Mouse (Mus musculus) urinary bladder, adult 18-20 months (tissue): Measurements from ENCODE around the gene Prune1.

Source experiments
- DNase-seq, 2 experiments: peaks; one replicate each; pipeline ENCODE4 v3.0.0; 2022; ENCODE audit warnings: low spot score in 2 of 2, mixed read lengths in 2 of 2

Gene Prune1

DNA sequence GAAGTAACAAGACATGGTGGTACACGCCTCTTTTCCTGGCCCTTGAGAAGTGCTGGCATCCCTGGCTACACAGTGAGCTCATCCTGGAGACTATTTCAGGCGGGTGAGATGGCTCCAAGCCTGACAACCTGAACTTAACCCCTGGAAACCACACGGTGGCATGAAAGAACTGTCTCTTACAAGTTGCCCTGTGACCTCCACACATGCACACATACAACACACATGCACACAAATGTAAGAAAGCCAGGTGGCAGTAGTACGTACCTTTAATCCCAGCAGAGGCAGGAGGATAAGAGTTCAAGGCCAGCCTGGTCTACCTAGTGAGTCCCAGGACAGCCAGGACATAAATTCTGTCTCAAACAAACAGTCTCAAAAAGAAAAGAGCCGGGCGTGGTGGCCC lies 42.9 kb downstream of the Prune1 start:
- no peak for DNase-seq

DNA sequence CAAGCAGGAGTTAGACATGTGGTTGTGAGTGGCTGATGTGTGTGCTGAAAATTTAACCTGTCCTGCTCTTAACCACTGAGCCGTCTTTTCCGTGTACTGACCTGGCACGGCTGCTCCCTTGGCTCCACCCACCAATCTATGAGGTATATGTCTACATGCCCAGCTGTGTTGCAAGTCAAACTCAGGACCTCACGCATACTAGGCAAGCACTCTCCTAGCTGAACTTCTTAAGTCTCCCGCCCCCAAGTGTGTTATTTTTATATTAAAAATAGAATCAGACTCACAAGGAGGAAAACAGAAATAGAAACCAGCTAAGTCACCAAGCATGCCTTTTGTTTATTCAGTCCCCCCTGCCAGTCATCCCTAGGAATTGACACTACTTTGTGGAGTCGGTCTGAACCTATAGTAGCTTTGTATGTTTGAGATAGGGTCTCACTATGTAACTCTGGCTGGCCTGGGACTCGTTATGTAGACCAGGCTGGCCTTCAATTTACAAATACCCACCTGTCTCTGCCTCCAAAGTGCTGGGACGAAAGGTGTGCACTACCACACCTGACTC lies 44.3 kb downstream of the Prune1 start:
- DNase-seq, result no peak

DNA sequence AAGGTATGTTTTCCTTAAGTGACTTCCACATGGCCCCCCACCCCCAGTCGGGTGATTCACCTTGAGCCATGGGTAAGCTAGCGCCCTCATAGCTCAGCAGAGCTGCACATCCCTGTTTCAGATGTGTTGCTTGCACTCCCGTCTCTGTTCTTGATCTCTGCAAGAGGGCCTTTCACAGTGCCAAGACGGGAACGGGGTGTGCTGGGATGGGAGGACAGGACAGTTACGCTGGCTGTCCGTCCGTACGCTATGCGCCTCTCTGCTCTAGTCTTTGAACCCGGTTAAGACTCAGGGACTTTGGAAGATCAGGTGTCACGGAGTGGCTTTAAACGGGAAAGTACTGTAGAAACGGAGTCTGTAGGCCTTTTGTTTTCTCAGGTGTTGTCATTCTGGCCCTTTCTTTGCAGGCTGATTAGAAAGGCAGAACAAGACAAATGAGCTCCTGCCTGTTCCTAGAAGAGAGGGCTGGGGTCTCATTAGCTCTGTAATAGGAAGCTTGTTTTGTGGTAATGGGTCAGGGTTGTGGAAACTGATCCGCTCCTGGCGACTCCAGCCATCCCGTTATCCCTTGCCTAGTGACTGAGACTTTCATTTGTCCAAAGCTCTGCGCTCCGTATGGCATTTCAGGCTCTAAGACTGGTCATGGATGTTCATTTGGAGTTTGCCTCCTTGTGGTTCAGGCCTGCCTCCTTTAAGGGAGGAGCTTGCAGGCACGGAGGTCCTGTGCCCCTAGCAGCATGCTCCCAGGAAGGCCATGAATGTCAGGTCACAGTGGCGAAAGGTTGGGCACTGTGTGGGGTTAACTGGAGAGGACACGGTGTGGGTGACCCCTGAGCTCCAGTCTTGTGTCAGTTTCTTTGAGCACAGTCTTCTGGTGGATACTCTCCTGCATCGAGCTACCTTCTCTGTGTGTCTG lies 46.2 kb downstream of the Prune1 start:
- DNase-seq, result no peak

DNA sequence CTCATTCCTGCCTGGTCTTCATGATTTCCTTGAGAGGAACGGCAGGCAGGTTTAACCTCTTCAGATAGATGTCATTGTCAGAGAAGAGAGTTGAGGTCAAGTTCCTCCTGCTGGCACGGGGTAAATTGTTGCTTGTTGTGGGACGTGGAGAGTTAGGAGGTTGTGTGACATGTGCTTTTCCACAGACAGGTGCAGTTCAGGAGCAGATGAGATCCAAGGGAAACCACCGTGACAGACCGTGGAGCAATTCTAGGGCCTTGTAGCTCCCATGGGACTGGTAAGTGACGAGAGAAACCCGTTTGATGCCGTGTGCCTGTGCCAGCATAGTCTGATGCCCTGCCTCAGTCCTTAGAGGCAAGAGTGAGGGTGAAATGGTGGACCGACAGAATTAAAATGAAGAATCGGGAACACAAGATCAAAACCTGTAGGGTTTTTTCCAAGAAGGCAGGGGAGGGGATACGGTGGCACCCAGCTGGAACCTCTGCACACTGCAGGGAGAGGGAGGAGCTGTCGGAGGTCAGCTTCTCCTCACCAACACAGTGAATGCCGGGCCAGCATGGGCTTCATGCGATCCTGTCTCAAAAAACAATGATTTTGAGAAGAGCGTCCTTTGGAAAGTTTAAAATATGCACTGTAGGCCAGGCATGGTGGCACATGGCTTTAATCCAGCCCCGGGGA lies 48.4 kb downstream of the Prune1 start:
- no peak for DNase-seq

GRCm38 (mm10) chr3:95232771-95233170 lies 49.1 kb downstream of the Prune1 start:
- peak in 1 of 2 experiments; percentile 66 for DNase-seq

- DNase-seq, result no peak
Measured at GRCm38 (mm10) chr3:95231298-95232221, 50.3 kb downstream of the Prune1 start, which contains the start of gene Mllt11. Mllt11 (minus strand) TSS chr3:95232171.

GRCm38 (mm10) chr3:95230495-95231297 lies 51.2 kb downstream of the Prune1 start:
- DNase-seq, result no peak

DNA sequence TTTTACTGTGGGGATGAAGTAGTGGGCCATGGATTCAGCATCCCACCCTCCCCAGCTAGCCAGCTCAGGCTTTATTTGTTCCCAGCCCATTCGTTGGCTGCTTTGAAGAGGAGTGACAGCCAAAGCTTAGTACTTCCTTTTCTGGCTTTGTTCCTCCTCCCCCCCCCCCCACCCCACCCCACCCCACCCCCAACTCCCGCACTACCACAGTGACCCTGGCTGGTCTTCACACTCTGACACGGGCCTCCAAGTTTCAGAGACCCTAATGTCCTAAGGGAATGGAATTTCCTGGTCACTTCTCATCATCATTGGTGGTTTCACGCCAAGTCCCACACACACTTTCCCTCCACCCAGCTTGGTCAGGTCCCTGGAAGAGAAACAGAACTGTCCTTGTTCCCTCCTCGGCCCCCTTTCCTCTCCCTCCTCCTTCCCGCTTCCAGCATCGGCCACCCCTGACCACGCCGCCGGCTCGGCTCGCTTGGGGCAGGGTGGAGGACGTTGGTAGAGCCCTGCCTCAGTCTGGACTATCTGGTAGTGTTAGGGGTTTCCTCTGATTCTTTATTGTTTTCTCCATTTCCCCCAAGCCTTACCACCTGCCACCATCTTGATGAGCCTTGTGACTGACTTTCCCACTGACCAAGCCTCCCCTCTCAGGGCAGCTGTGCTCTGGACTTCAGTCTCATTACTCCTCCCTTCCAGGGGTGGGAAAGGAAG lies 51.9 kb downstream of the Prune1 start:
- DNase-seq, result peak in 1 of 2 experiments; percentile 45

GRCm38 (mm10) chr3:95228894-95229780 lies 52.7 kb downstream of the Prune1 start:
- DNase-seq, result peak; percentile 58 to 73

DNA sequence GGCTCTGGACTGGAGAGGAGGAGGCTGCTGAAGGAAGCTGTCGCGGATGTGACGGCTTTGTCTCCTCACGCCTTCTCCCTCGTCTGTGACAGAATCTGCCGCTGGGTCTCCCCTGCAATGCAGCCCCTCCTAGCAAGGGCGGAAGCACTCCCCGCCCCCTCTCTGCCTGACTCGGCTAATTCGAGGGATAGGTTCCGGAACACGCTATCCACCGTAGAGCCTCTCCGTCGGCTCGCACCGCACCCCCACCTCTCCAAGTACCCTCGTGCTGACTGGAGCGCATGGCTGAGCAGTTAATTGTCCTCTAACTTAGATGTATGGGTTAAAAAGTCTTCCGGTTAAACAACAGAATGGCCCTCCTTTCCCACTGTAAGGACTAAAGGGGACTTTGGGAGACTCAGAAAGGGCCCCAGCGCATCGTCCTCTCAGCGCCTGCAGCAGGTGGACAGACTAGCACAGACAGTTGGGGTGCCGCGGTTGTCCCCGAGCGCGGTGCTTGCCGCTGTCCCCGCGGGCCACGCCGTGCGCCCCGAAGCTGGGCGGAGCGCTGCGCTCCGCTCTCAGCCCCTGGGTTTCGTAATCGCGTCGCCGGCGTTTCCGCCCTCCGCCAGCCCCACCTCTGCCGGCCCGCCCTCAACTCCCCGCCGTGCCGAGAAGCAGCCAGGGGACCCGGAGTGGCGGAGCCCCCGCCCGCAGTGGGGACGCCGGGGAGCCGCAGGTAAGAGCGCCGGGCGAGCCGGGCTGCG lies 53.6 kb downstream of the Prune1 start, which contains the start of gene Cdc42se1:
Gene Cdc42se1, plus strand, starts transcription at position 585 of the 746 bp plus-strand sequence.
- peak; percentile 80 to 84 for DNase-seq

- no peak for DNase-seq
Measured at GRCm38 (mm10) chr3:95227214-95227613, 54.7 kb downstream of the Prune1 start.

DNA sequence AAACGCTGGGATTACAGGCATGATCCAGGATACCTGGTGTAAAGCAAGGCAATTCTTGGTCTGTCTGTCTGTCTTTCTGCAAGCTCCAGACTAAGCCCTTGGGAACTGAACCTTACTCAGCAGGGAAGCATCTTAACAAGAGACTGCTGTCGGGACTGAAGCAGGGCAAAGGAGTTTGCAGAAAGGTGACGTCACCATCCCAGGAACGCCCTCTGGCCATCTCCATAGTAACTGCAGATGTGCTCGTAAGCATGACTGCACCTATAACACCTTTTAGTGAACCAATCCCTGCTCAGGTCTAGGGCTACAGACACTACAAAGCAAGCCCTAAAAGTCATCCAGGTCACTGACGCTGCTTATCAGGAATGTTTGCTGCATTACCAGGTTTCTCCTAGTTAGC lies 57.6 kb downstream of the Prune1 start:
- DNase-seq, result no peak

DNA sequence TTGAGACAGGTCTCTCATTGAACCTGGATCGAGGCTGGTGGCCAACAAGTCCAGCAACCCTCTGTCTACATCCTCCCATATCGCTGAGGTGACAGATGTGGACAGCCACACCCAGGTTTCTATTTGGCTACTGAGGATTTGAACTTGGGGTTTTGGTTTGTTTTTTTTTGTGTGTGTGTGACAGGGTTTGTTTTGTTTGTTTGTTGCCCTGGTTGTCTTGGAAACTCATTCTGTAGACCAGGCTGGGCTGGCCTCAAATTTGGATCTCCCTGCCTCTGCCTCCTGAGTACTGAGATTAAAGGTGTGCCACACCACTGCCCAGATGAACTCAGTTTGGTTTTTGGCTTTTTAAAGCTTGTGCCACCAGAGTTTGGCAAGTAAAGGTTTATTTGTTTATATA lies 58.8 kb downstream of the Prune1 start:
- no peak for DNase-seq

GRCm38 (mm10) chr3:95218466-95219137 lies 63.3 kb downstream of the Prune1 start:
- no peak for DNase-seq

GRCm38 (mm10) chr3:95217255-95218134 lies 64.4 kb downstream of the Prune1 start, which contains the start of gene Gabpb2:
Gabpb2 (minus strand) TSS chr3:95217916.
- peak; percentile 91 to 94 for DNase-seq

DNA sequence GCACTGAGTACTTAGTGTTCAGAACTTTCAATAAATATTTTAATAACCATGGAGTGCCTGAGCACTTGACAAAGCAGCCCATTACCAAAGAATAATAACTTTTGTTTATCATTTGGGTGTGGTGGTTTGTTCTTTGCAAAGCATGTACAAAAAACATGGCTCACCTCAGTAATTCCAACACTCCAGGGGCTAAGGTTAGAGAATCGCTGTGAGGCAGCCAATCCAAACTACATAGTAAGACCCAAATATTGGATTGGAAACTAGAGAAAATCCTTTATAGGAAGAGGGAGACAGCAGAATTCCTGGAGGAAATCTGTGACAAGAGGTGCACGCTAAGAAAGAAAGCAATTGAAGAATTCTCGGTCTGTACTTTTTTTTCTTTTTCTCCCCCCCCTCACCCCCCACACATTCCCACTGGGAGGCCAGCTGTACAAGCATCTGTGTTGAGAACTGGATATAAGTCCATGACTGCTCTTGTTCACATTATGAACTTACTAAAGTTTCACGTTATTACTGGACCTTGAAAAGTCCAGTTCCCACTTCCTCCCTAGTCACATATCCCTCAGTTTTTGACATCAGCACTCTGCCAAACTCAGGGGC lies 65.1 kb downstream of the Prune1 start:
- no peak for DNase-seq
